Mouse (Mus musculus) WW6 (cell line): Measurements from ENCODE around the gene Ankrd26.
A peak's percentile ranks its signal among the peaks of the same experiment; 100 is the strongest.

Source experiments
- DNase-seq: peaks from one replicate; pipeline ENCODE4 v3.0.0-alpha.2; 2013; ENCODE audit warnings: low read depth, low spot score

Ankrd26 gene

GRCm38 (mm10) chr6:118478957-118479708, 82.9 kb downstream of the Ankrd26 start, which contains the start of gene Zfp9:
Gene Zfp9, minus strand, starts transcription at chr6:118479320.
- peak; percentile 56 for DNase-seq

- no peak for DNase-seq
These were observed 83.9 kb downstream of the Ankrd26 start for GRCm38 (mm10) chr6:118477875-118478785.

- DNase-seq, result no peak
These were observed 99.8 kb downstream of the Ankrd26 start for GRCm38 (mm10) chr6:118462069-118462705.

- DNase-seq, result no peak
These were observed 104.3 kb downstream of the Ankrd26 start for GRCm38 (mm10) chr6:118457726-118458125.

- peak; percentile 67 for DNase-seq
These were observed 106.9 kb downstream of the Ankrd26 start, which contains the start of gene Zfp248 for GRCm38 (mm10) chr6:118455042-118455631. Gene Zfp248, minus strand, starts transcription at chr6:118455528.

- DNase-seq, result no peak
These were observed 107.6 kb downstream of the Ankrd26 start for GRCm38 (mm10) chr6:118454452-118454851.
